Mouse (Mus musculus) mammary gland, adult 2 months (tissue): ENCODE data around the gene Zfp367. TPM values are rescaled to one million over a fixed set of nuclear protein-coding genes. Genes with fewer than 3 reads are reported as not detected.

Experiments used
- polyA plus RNA-seq: library from polyadenylated mRNA; depleted of rRNA; stranded (reverse); fragments of >200 nt; gene quantifications from 2 replicates; pipeline ENCODE4 v1.2.3, GENCODE M21; 2012; ENCODE audit warnings: low replicate concordance; rRNA removed

Gene Zfp367
- polyA plus RNA-seq = 2.4 and 6.7 TPM in 2 replicates

DNA sequence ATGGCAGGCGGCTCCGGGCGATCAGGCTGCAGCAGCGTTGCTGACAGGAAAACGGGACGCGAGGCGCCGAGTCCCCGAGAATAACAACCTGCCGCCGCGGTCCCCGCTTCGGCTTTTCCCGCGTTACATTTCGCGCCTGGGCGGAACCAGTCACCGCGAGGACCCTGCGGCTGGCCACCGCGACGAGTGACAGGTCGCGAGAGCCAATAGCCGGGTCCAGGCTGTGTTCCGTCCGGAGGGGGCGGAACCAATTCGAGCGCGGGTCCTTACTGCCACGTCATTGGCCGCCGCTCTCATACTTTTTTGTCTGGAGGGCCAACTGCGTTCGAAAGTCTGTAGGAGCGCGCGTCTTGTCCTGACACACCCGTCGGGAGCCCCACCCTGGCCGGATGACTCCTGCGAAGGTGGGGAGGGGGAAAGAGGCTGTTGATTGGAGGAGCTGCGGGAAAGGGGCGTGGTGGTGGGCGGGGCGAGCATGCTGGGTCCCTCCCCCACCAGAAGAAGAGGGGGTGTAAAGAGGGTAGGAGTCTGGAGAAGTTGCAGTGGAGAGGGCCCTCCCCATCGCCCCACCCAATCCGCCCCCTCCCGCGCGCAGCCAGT, at the start of gene Zfp367:
Gene Zfp367 (minus strand): TSS at position 120 of the 600 bp plus-strand sequence.

DNA sequence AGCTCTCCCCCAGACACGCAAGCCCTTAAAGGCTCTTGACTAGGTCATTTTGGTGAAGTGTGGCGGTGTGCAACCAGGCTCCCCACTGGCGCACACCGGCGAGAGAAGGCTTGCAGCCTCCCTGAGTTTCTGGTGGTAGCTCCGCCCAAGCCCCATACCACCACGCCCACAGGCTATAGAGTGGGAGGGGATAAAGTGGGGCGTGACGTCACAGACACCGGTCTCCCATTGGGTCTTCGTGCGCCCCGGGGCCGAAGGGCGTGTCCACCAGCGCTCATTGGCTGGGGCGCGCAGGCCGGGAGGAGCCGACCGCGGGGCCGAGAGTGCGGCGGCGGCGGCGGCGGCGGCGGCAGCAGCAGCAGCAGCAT, 8.5 kb upstream of the Zfp367 start, which contains the start of gene Habp4:
Gene Habp4 (plus strand): TSS at position 277 of the 368 bp plus-strand sequence.

DNA sequence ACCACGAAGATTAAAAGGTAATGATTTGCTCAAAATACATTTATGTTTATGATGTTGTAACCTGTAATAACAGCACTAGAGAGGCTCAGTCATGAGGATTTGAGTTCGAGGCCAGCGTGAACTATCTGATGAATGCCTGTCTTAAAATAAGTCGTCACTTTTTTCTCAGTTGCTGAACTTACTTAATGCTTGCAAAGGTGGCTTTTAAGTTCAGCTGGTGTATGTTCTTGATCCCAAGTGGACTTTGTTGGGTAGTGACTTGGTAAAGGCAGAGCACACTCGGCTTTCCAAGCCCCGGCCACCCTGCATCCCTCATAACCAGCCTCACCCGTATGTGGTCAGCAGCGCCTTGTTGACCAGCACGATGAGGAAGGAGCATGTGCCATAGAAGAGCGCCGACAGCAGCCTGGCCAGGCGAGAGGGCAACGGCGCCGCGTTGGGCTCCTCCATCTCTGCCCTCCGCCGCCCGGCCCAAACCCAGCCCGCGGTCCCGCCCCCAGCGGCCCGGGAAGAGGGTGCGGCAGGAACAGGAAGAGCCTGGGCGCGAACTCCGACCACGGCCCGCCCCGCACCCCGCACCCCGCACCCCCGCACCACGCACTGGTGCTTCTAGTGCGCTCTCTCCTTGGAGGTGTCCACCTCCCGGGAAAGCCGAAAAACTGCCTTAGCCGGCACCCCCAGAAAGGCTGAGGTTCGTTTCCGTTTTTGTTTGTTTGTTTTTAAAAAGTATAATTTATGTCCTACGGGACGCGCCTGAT, 24.0 kb downstream of the Zfp367 start, which contains the start of gene Slc35d2:
Gene Slc35d2 (minus strand): TSS at position 511 of the 758 bp plus-strand sequence.

DNA sequence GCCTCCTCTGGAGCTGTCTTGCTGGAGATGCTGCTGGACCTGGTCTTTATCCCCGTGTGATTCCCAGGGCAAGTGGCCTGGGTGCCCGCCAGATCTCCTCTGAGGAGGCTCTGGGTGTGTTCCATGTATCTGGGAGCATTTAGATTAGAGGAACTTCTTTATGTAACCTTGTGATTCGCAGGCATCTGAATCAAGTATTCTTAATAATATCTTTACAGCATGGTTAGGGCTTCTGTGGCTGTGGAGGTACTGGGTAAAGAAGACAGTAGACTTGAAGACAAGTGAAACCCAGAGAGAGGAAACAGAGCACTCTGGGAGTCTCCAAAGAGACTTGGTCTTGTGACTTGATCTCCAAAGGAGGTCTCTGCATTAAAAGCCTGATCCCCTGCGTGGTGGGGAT, 63.9 kb downstream of the Zfp367 start, which contains the start of gene Hsd17b3:
Gene Hsd17b3 (minus strand): TSS at position 101 of the 400 bp plus-strand sequence.

Other genes starting within 250 kb of the Zfp367 start
- not detected in 2 replicates for gene Hsd17b3, start 64.0 kb downstream of the Zfp367 start, polyA plus RNA-seq
- 7.3 and 7.6 TPM in 2 replicates for gene Slc35d2, start 23.8 kb downstream of the Zfp367 start, polyA plus RNA-seq
- gene Habp4, start 8.6 kb upstream of the Zfp367 start, polyA plus RNA-seq = 12.1 and 13.5 TPM in 2 replicates
- 2.8 and 5.8 TPM in 2 replicates for gene Cdc14b, start 122.1 kb upstream of the Zfp367 start, polyA plus RNA-seq
- gene Aaed1, start 159.5 kb upstream of the Zfp367 start, polyA plus RNA-seq = 8.8 and 20.4 TPM in 2 replicates
- 93.1 and 257 TPM in 2 replicates for gene Ctsl, start 217.7 kb upstream of the Zfp367 start, polyA plus RNA-seq